Mouse (Mus musculus) forebrain, embryonic 16.5 days (tissue): ENCODE measurements around the gene Zfp366. TPM values are rescaled to one million over a fixed set of nuclear protein-coding genes. Genes with fewer than 3 reads are reported as not detected.

Experiments used
- ATAC-seq: fragments of 200-750 bp; cut with Nextera tagmentation; 2 replicates; pipeline ENCODE4 v1.8.0; 2017; ENCODE audit warnings: mild to moderate bottlenecking, moderate library complexity
- H3K27ac ChIP-seq: fragments of 300-500 bp; sonication (generic); 2 replicates; pipeline ENCODE4 v1.5.1; 2014; ENCODE audit warnings: low read length, control low read depth
- H3K27me3 ChIP-seq: fragments of 300-500 bp; sonication (generic); replicated peaks from 2 replicates; pipeline ENCODE4 v1.6.1; 2014; ENCODE audit warnings: low read length; ENCODE audit not compliant: control insufficient read depth, insufficient read depth
- H3K36me3 ChIP-seq: fragments of 300-500 bp; sonication (generic); 2 replicates; pipeline ENCODE4 v1.6.1; 2014; ENCODE audit not compliant: control insufficient read depth, insufficient read depth
- H3K4me1 ChIP-seq: fragments of 300-500 bp; sonication (generic); replicated peaks from 2 replicates; pipeline ENCODE4 v1.6.1; 2014; ENCODE audit warnings: low read length; ENCODE audit not compliant: control insufficient read depth, insufficient read depth
- H3K4me2 ChIP-seq: fragments of 300-500 bp; sonication (generic); 2 replicates; pipeline ENCODE4 v1.6.1; 2014; ENCODE audit warnings: mild to moderate bottlenecking, low read length, control low read depth
- H3K4me3 ChIP-seq: fragments of 300-500 bp; sonication (generic); replicated peaks from 2 replicates; pipeline ENCODE4 v1.5.1; 2014; ENCODE audit warnings: mild to moderate bottlenecking, low read length, control low read depth
- H3K9ac ChIP-seq: fragments of 300-500 bp; sonication (generic); replicated peaks from 2 replicates; pipeline ENCODE4 v1.6.1; 2014; ENCODE audit warnings: low read depth, low read length, control low read depth
- H3K9me3 ChIP-seq: fragments of 300-500 bp; sonication (generic); 2 replicates; pipeline ENCODE4 v1.6.1; 2016; ENCODE audit warnings: low read length; ENCODE audit not compliant: control insufficient read depth
- WGBS: fragments of 180-500 bp; shearing (Covaris S2); extraction: QIAGEN DNeasy Blood & Tissue Kit; methylation state at CpG from one replicate; pipeline ENCODE4 v1.1.7; 2014; 5-methylcytosine and 5-hydroxymethylcytosine counted together
- polyA plus RNA-seq: library from polyadenylated mRNA; unstranded; fragments of >200 nt; fragmentation: Nextera tagmentation; extraction: Ambion mirVana; gene quantifications from 2 replicates; pipeline ENCODE4 v1.2.1, GENCODE M21; 2015

Gene Zfp366
- polyA plus RNA-seq, 1 experiment from 2014 or later = 0.56 TPM

DNA sequence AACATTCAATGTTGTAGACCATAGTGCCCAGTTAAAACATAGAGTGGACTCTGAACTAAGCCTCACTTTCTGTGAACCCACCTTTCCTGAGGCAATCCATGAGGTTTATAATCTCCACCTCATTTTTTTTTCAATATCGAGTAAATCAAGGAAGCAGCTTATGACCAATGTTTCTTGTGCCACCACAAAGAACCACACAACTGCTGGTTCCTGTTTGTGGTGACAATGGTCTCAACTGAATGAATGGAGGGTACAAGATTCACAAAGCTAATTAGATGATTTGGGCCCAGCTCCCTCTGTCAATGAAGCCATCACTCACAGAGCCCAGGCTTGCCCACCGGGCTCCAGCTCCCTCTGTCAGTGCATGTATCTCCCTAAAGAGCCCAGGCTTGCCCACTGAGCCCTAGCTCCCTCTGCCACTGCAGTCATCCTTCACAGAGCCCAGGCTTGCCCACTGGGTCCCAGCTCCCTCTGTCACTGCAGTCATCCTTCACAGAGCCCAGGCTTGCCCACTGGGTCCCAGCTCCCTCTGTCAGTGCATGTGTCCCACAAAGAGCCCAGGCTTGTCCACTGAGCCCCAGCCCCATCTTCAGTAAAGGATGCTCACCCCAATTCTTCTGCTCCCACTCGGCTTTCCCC, 1.2 kb upstream of the Zfp366 start:
- Histone ChIP-seq H3K27ac (no peak overlapping the region), H3K4me1 (0 out of 2 replicates have a peak, but pooled peaks cover under 1% of the 10 kb centered on the region), H3K9ac (no peak overlapping the region), H3K36me3 (no peaks in the 10 kb centered on the region), H3K4me3 (no peak overlapping the region), H3K4me2 (no peak overlapping the region), H3K27me3 (no peaks in the 10 kb centered on the region), H3K9me3 (no peaks in the 10 kb centered on the region)
- WGBS = 83% methylated on average over 3 of the region's 3 CpGs
- ATAC-seq = no peak

GRCm38 (mm10) chr13:99185573-99185972, 950 bp downstream of the Zfp366 start:
- ATAC-seq = no peak
- Histone ChIP-seq H3K4me2 (no peak overlapping the region), H3K9me3 (no peaks in the 10 kb centered on the region), H3K27me3 (no peaks in the 10 kb centered on the region), H3K4me3 (no peak overlapping the region), H3K27ac (no peak overlapping the region), H3K4me1 (peaks cover 2% of the 10 kb centered on the region; the same call in 1 of the 2 replicates), H3K36me3 (no peaks in the 10 kb centered on the region), H3K9ac (no peak overlapping the region)
- 88% methylated on average over 10 of the region's 10 CpGs for WGBS

- no peak overlapping the region for H3K4me3 ChIP-seq
- H3K27me3 ChIP-seq = no peaks in the 10 kb centered on the region
- no peak overlapping the region for H3K9ac ChIP-seq
- no peak for ATAC-seq
- no peaks in the 10 kb centered on the region for H3K9me3 ChIP-seq
- 92% methylated on average over 10 of the region's 10 CpGs for WGBS
- H3K4me1 ChIP-seq = peaks cover 2% of the 10 kb centered on the region; the same call in 1 of the 2 replicates
- no peak overlapping the region for H3K27ac ChIP-seq
- no peak overlapping the region for H3K4me2 ChIP-seq
- H3K36me3 ChIP-seq = no peaks in the 10 kb centered on the region
Observed at GRCm38 (mm10) chr13:99186138-99186853, 1.7 kb downstream of the Zfp366 start.

GRCm38 (mm10) chr13:99186859-99187258, 2.2 kb downstream of the Zfp366 start:
- WGBS = 86% methylated on average over 7 of the region's 7 CpGs
- no peaks in the 10 kb centered on the region for H3K27me3 ChIP-seq
- H3K27ac ChIP-seq = no peak overlapping the region
- H3K4me3 ChIP-seq = no peak overlapping the region
- no peak for ATAC-seq
- no peaks in the 10 kb centered on the region for H3K9me3 ChIP-seq
- no peak overlapping the region for H3K9ac ChIP-seq
- H3K4me1 ChIP-seq = peaks cover 2% of the 10 kb centered on the region; the same call in 1 of the 2 replicates
- H3K4me2 ChIP-seq = no peak overlapping the region
- no peaks in the 10 kb centered on the region for H3K36me3 ChIP-seq

GRCm38 (mm10) chr13:99187456-99187855, 2.8 kb downstream of the Zfp366 start:
- Histone ChIP-seq H3K27me3 (no peaks in the 10 kb centered on the region), H3K9me3 (no peaks in the 10 kb centered on the region), H3K9ac (no peak overlapping the region), H3K27ac (no peak overlapping the region), H3K36me3 (no peaks in the 10 kb centered on the region), H3K4me1 (peaks cover 2% of the 10 kb centered on the region; the same call in 1 of the 2 replicates), H3K4me3 (no peak overlapping the region), H3K4me2 (no peak overlapping the region)
- ATAC-seq = no peak
- WGBS = 92% methylated on average over 11 of the region's 11 CpGs

GRCm38 (mm10) chr13:99188625-99189024, 4.0 kb downstream of the Zfp366 start:
- H3K4me1 ChIP-seq = peaks cover 2% of the 10 kb centered on the region; the same call in 1 of the 2 replicates
- no peaks in the 10 kb centered on the region for H3K9me3 ChIP-seq
- no peak overlapping the region for H3K4me3 ChIP-seq
- H3K27me3 ChIP-seq = no peaks in the 10 kb centered on the region
- 46% methylated on average over 8 of the region's 8 CpGs for WGBS
- peak; percentile 28; the same call in 1 of the 2 replicates for ATAC-seq
- no peak overlapping the region for H3K27ac ChIP-seq
- H3K4me2 ChIP-seq = no peak overlapping the region
- no peak overlapping the region for H3K9ac ChIP-seq
- no peaks in the 10 kb centered on the region for H3K36me3 ChIP-seq

DNA sequence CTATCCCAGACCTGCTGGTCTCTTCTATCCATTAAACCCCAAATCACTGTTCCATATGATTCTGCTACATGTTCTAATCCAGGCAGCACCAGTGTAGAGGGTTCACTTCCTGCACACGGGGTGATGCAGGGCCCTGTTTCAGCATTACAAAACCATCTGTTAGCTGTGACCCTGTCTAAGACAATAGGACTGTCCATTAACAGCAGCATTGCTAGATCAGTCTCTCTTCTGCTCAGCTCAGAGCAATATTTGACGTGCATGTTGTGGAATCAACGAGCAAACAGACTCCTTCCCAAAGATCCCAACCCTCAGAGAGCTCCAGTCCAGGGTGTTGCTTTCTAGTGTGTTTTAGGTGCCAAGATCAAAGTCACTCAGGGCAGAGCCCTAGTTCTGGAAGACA, 5.0 kb downstream of the Zfp366 start:
- no peak for ATAC-seq
- no peak overlapping the region for H3K4me3 ChIP-seq
- H3K9me3 ChIP-seq = no peaks in the 10 kb centered on the region
- H3K9ac ChIP-seq = no peak overlapping the region
- no peaks in the 10 kb centered on the region for H3K36me3 ChIP-seq
- 78% methylated on average over 3 of the region's 3 CpGs for WGBS
- no peak overlapping the region for H3K27ac ChIP-seq
- H3K27me3 ChIP-seq = no peaks in the 10 kb centered on the region
- no peak overlapping the region for H3K4me2 ChIP-seq
- H3K4me1 ChIP-seq = peaks cover 2% of the 10 kb centered on the region; the same call in 1 of the 2 replicates

- Histone ChIP-seq H3K27me3 (no peaks in the 10 kb centered on the region), H3K4me2 (no peak overlapping the region), H3K36me3 (no peaks in the 10 kb centered on the region), H3K4me3 (no peak overlapping the region), H3K9me3 (no peaks in the 10 kb centered on the region), H3K4me1 (peaks cover 2% of the 10 kb centered on the region; the same call in 1 of the 2 replicates), H3K9ac (no peak overlapping the region), H3K27ac (no peak overlapping the region)
- ATAC-seq = no peak
- 80% methylated on average over 11 of the region's 11 CpGs for WGBS
Observed at GRCm38 (mm10) chr13:99190466-99190865, 5.8 kb downstream of the Zfp366 start.

GRCm38 (mm10) chr13:99191063-99191462, 6.4 kb downstream of the Zfp366 start:
- H3K4me2 ChIP-seq = no peak overlapping the region
- 91% methylated on average over 13 of the region's 13 CpGs for WGBS

More at GRCm38 (mm10) chr13:99191063-99191462, 6.4 kb downstream of the Zfp366 start:
- Histone ChIP-seq H3K9me3 (no peaks in the 10 kb centered on the region), H3K4me1 (peaks cover 2% of the 10 kb centered on the region; the same call in 1 of the 2 replicates), H3K27me3 (no peaks in the 10 kb centered on the region), H3K27ac (no peak overlapping the region), H3K4me3 (no peak overlapping the region), H3K36me3 (no peaks in the 10 kb centered on the region), H3K9ac (no peak overlapping the region)
- ATAC-seq = no peak
